Mouse (Mus musculus): ENCODE measurements around the gene Dppa4. TPM values are rescaled to one million over a fixed set of nuclear protein-coding genes. Genes with fewer than 3 reads are reported as not detected.
"Not testable (repeated sequence)": the region's sequence is repeated elsewhere in the genome, so short reads cannot be mapped to it uniquely, and the experiment has no call there.

Dppa4 gene
- polyA plus RNA-seq, 1 experiment from 2014 or later, result not detected

GRCm38 (mm10) chr16:48276940-48277339 lies 6.6 kb upstream of the Dppa4 start:
- H3K4me3 ChIP-seq (ENCODE audit: low read length), result no peak overlapping the region
- no peak for ATAC-seq (replicated peaks; ENCODE audit: extremely low read depth, insufficient read depth, low FRiP score)
- no peaks in the 10 kb centered on the region for H3K27me3 ChIP-seq (ENCODE audit: control insufficient read depth, insufficient read depth, low read length)
- no peak overlapping the region for H3K27ac ChIP-seq (ENCODE audit: low read length)
- 57% methylated on average over 4 of the region's 4 CpGs for WGBS
- H3K4me1 ChIP-seq (ENCODE audit: control insufficient read depth, insufficient read depth, low read length), result no peaks in the 10 kb centered on the region
- no peaks in the 10 kb centered on the region for H3K36me3 ChIP-seq (ENCODE audit: control insufficient read depth, insufficient read depth)
- no peaks in the 10 kb centered on the region for H3K9me3 ChIP-seq (replicated peaks; ENCODE audit: control insufficient read depth, low read length)
- H3K9ac ChIP-seq (ENCODE audit: low read length), result no peak overlapping the region
- no peak overlapping the region for H3K4me2 ChIP-seq (ENCODE audit: low read depth, low read length)

GRCm38 (mm10) chr16:48280883-48281282 lies 2.6 kb upstream of the Dppa4 start:
- Histone ChIP-seq H3K36me3 (ENCODE audit: control insufficient read depth, insufficient read depth) (no peaks in the 10 kb centered on the region), H3K4me3 (ENCODE audit: low read length) (no peak overlapping the region), H3K27me3 (ENCODE audit: control insufficient read depth, insufficient read depth, low read length) (no peaks in the 10 kb centered on the region), H3K9ac (ENCODE audit: low read length) (no peak overlapping the region), H3K9me3 (replicated peaks; ENCODE audit: control insufficient read depth, low read length) (no peaks in the 10 kb centered on the region), H3K27ac (ENCODE audit: low read length) (no peak overlapping the region), H3K4me1 (ENCODE audit: control insufficient read depth, insufficient read depth, low read length) (no peaks in the 10 kb centered on the region), H3K4me2 (ENCODE audit: low read depth, low read length) (no peak overlapping the region)
- WGBS, result 77% methylated on average over 4 of the region's 4 CpGs
- ATAC-seq (replicated peaks; ENCODE audit: extremely low read depth, insufficient read depth, low FRiP score), result no peak

GRCm38 (mm10) chr16:48282801-48283200 lies 732 bp upstream of the Dppa4 start:
- H3K36me3 ChIP-seq (ENCODE audit: control insufficient read depth, insufficient read depth), result no peaks in the 10 kb centered on the region
- H3K4me2 ChIP-seq (ENCODE audit: low read depth, low read length), result no peak overlapping the region
- H3K4me1 ChIP-seq (ENCODE audit: control insufficient read depth, insufficient read depth, low read length), result no peaks in the 10 kb centered on the region
- no peak for ATAC-seq (replicated peaks; ENCODE audit: extremely low read depth, insufficient read depth, low FRiP score)
- no peak overlapping the region for H3K9ac ChIP-seq (ENCODE audit: low read length)
- H3K4me3 ChIP-seq (ENCODE audit: low read length), result no peak overlapping the region
- 63% methylated on average over 1 of the region's 1 CpGs for WGBS
- no peaks in the 10 kb centered on the region for H3K27me3 ChIP-seq (ENCODE audit: control insufficient read depth, insufficient read depth, low read length)
- no peak overlapping the region for H3K27ac ChIP-seq (ENCODE audit: low read length)
- no peaks in the 10 kb centered on the region for H3K9me3 ChIP-seq (replicated peaks; ENCODE audit: control insufficient read depth, low read length)

- no peak overlapping the region for H3K4me2 ChIP-seq (ENCODE audit: low read depth, low read length)
- no peak overlapping the region for H3K9ac ChIP-seq (ENCODE audit: low read length)
- no peaks in the 10 kb centered on the region for H3K9me3 ChIP-seq (replicated peaks; ENCODE audit: control insufficient read depth, low read length)
- WGBS, result 89% methylated on average over 4 of the region's 4 CpGs
- H3K4me3 ChIP-seq (ENCODE audit: low read length), result no peak overlapping the region
- H3K27ac ChIP-seq (ENCODE audit: low read length), result no peak overlapping the region
- H3K27me3 ChIP-seq (ENCODE audit: control insufficient read depth, insufficient read depth, low read length), result no peaks in the 10 kb centered on the region
- ATAC-seq (replicated peaks; ENCODE audit: extremely low read depth, insufficient read depth, low FRiP score), result no peak
- H3K4me1 ChIP-seq (ENCODE audit: control insufficient read depth, insufficient read depth, low read length), result no peaks in the 10 kb centered on the region
- no peaks in the 10 kb centered on the region for H3K36me3 ChIP-seq (ENCODE audit: control insufficient read depth, insufficient read depth)
These were observed 2.0 kb downstream of the Dppa4 start for GRCm38 (mm10) chr16:48285517-48285916.

GRCm38 (mm10) chr16:48297384-48298136 lies 14.0 kb downstream of the Dppa4 start:
- no peak overlapping the region for H3K9ac ChIP-seq (ENCODE audit: low read length)
- no peaks in the 10 kb centered on the region for H3K36me3 ChIP-seq (ENCODE audit: control insufficient read depth, insufficient read depth)
- no peaks in the 10 kb centered on the region for H3K27me3 ChIP-seq (ENCODE audit: control insufficient read depth, insufficient read depth, low read length)
- H3K27ac ChIP-seq (ENCODE audit: low read length), result no peak overlapping the region
- 37% methylated on average over 14 of the region's 14 CpGs for WGBS
- no peaks in the 10 kb centered on the region; the same call in 1 of the 2 replicates for H3K4me1 ChIP-seq (ENCODE audit: control insufficient read depth, insufficient read depth, low read length)
- H3K9me3 ChIP-seq (replicated peaks; ENCODE audit: control insufficient read depth, low read length), result no peaks in the 10 kb centered on the region
- no peak overlapping the region for H3K4me3 ChIP-seq (ENCODE audit: low read length)
- no peak overlapping the region for H3K4me2 ChIP-seq (ENCODE audit: low read depth, low read length)
- no peak for ATAC-seq (replicated peaks; ENCODE audit: extremely low read depth, insufficient read depth, low FRiP score)

GRCm38 (mm10) chr16:48299884-48300283 lies 16.4 kb downstream of the Dppa4 start:
- Histone ChIP-seq H3K4me3 (ENCODE audit: low read length) (no peak overlapping the region), H3K27ac (ENCODE audit: low read length) (no peak overlapping the region), H3K36me3 (ENCODE audit: control insufficient read depth, insufficient read depth) (no peaks in the 10 kb centered on the region), H3K27me3 (ENCODE audit: control insufficient read depth, insufficient read depth, low read length) (no peaks in the 10 kb centered on the region), H3K9me3 (replicated peaks; ENCODE audit: control insufficient read depth, low read length) (no peaks in the 10 kb centered on the region), H3K9ac (ENCODE audit: low read length) (no peak overlapping the region), H3K4me1 (ENCODE audit: control insufficient read depth, insufficient read depth, low read length) (no peaks in the 10 kb centered on the region; the same call in 1 of the 2 replicates), H3K4me2 (ENCODE audit: low read depth, low read length) (no peak overlapping the region)
- ATAC-seq (replicated peaks; ENCODE audit: extremely low read depth, insufficient read depth, low FRiP score), result no peak
- WGBS, result 69% methylated on average over 3 of the region's 3 CpGs

- Histone ChIP-seq H3K4me2 (ENCODE audit: low read depth, low read length) (no peak within 1 kb of the TSS), H3K9me3 (replicated peaks; ENCODE audit: control insufficient read depth, low read length) (no peaks in the 10 kb centered on the region), H3K4me1 (ENCODE audit: control insufficient read depth, insufficient read depth, low read length) (no peaks in the 10 kb centered on the region), H3K9ac (ENCODE audit: low read length) (no peak within 1 kb of the TSS), H3K36me3 (ENCODE audit: control insufficient read depth, insufficient read depth) (no peaks in the 10 kb centered on the region), H3K27me3 (ENCODE audit: control insufficient read depth, insufficient read depth, low read length) (no peaks in the 10 kb centered on the region), H3K4me3 (ENCODE audit: low read length) (no peak within 1 kb of the TSS), H3K27ac (ENCODE audit: low read length) (no peak within 1 kb of the TSS)
- 84% methylated on average over 7 of the region's 7 CpGs for WGBS
- ATAC-seq (replicated peaks; ENCODE audit: extremely low read depth, insufficient read depth, low FRiP score), result no peak
These were observed 20.0 kb downstream of the Dppa4 start, which contains the start of gene Dppa2 for GRCm38 (mm10) chr16:48303509-48303908. Dppa2 (plus strand) TSS chr16:48303908.

- no peak overlapping the region for H3K27ac ChIP-seq (ENCODE audit: low read length)
- H3K4me2 ChIP-seq (ENCODE audit: low read depth, low read length), result no peak overlapping the region
- H3K27me3 ChIP-seq (ENCODE audit: control insufficient read depth, insufficient read depth, low read length), result no peaks in the 10 kb centered on the region
- H3K4me3 ChIP-seq (ENCODE audit: low read length), result no peak overlapping the region
- no peak for ATAC-seq (replicated peaks; ENCODE audit: extremely low read depth, insufficient read depth, low FRiP score)
- no peaks in the 10 kb centered on the region for H3K9me3 ChIP-seq (replicated peaks; ENCODE audit: control insufficient read depth, low read length)
- H3K9ac ChIP-seq (ENCODE audit: low read length), result no peak overlapping the region
- WGBS, result 43% methylated on average over 3 of the region's 3 CpGs
- no peaks in the 10 kb centered on the region for H3K36me3 ChIP-seq (ENCODE audit: control insufficient read depth, insufficient read depth)
- no peaks in the 10 kb centered on the region for H3K4me1 ChIP-seq (ENCODE audit: control insufficient read depth, insufficient read depth, low read length)
These were observed 20.4 kb downstream of the Dppa4 start for GRCm38 (mm10) chr16:48303983-48304382.

GRCm38 (mm10) chr16:48308916-48309315 lies 25.4 kb downstream of the Dppa4 start:
- not testable (repeated sequence) for H3K27me3 ChIP-seq (ENCODE audit: control insufficient read depth, insufficient read depth, low read length); H3K4me3 ChIP-seq (ENCODE audit: low read length); H3K27ac ChIP-seq (ENCODE audit: low read length); H3K9ac ChIP-seq (ENCODE audit: low read length); H3K4me2 ChIP-seq (ENCODE audit: low read depth, low read length); H3K36me3 ChIP-seq (ENCODE audit: control insufficient read depth, insufficient read depth); H3K9me3 ChIP-seq (replicated peaks; ENCODE audit: control insufficient read depth, low read length); H3K4me1 ChIP-seq (ENCODE audit: control insufficient read depth, insufficient read depth, low read length); ATAC-seq (replicated peaks; ENCODE audit: extremely low read depth, insufficient read depth, low FRiP score)
- WGBS, result 88% methylated on average over 10 of the region's 10 CpGs

Data from heart, embryonic 16.5 days (tissue).